Mouse (Mus musculus): ENCODE measurements at regions not wholly inside any gene's neighbourhood (a gene's known extent, or its start where the extent isn't known, plus 50 kb on each side); places are given as distances from the start of the nearest gene placed in this dataset.

DNA sequence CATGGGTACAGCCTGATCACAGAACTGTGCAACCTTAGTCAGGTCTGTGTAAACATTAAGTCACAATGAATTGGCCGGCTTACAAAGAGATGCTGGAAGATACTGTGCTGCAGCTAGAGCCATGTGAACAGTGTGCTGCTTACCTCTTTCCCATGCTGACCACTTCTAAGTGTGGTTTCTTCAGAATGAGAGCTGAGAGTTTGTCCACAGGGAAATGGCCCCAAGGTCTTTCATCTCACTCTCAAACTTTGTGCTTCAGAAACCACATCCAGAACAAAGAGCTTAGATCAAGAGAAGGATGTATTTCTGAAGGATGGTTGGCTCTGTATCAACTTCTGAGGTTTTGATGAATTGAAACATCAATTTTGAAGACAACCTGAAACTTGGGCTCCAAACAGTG lies 165.7 kb downstream of the Lrrc3b start:
- no peak for DNase-seq (ENCODE audit: low spot score)

DNA sequence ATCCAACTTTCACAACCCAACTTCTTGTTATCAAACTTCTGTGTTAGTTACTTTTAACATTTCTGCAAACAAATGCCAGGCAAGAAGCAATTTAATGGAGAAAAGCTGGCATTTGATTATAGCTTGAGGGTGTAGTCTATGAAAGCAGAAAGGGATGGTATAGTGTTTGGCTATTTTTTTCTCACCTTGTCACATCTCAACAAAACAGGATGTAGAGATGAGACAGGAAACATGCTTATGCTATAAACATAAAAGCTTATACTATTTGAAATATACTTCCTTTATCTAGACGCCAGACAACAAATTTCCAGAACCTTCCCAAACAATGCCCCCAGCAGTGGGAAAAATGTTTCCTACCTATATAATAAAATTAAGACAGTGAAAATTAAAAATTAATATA lies 166.4 kb downstream of the Lrrc3b start:
- no peak for DNase-seq (ENCODE audit: low spot score)

DNA sequence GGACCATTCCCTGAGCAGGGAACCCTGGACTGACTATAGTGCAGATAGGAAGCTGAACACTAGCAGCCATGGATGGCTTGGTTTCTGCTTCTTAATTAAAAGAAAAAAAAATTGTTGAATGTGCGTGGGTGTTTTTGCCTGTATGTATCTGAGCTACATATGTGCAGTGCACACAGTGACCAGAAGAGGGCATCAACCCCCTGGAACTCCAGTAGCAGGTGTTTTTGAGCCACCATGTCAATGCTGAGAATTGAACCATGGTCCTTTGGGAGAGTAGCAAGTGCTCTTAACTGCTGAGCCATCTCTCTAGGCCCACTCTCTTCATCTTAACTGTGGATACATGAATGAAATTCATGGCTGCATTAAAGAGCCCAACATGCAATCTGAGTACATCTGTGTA lies 172.5 kb downstream of the Lrrc3b start:
- DNase-seq (ENCODE audit: low spot score) = no peak

DNA sequence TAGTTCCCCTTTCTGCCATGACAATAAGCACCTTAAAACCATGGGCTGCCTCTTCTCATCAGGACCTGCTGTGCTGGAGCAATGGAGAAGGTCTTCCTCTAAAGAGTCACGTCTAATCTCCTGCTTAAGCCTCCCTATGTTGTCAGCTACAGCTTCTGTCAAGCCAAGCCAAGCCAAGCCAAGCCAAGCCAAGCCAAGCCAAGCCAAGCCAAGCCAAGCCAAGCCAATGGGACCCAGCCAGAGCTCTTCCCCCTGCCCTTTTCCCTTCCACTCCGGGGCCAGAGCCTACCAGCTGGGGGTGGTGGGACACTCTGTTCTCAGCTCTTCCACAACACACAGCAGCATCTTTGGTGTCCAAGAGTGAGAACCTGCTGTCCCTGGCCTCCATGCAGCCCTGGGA lies 175.8 kb downstream of the Lrrc3b start:
- DNase-seq (ENCODE audit: low spot score) = no peak

DNA sequence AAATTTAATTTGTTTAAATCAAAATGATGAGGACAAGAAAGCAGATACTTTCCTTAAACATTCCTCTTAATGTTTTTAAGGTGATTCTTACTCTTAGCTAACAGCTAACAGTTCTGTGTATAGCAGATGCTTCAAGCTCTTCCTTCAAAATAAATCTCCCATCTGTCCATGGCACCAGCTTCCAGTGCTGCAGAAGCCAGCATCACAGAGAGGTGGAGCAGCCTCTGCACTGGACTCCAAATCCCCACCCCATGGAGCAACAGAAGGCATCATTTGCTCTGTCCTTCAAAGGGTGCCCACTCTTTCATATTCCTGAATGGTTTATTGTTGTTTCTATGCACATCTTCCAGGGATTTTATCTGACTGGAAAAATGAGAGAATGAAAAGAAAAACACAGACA lies 183.1 kb downstream of the Lrrc3b start:
- peak; percentile 0 for DNase-seq (ENCODE audit: low spot score)

DNA sequence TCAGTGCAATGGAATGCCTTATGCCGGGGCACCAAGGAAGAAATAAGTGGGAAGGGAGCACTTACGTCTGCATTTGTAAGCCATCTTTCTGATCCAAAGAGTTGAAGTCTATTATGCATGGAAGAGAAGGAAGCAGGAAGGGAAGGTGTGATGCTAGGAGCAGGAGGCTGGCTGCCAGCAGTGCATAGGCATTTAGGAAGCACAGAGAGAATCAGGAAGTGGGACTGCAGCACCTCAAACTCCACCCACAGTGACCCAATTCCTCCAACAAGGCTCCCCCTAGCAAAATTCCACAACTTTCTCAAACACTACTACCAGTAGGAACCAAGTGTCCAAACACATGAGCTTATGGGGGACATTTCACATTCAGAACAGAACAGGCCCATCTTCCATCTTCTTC lies 233.2 kb downstream of the Lrrc3b start:
- no peak for DNase-seq (ENCODE audit: low spot score)

DNA sequence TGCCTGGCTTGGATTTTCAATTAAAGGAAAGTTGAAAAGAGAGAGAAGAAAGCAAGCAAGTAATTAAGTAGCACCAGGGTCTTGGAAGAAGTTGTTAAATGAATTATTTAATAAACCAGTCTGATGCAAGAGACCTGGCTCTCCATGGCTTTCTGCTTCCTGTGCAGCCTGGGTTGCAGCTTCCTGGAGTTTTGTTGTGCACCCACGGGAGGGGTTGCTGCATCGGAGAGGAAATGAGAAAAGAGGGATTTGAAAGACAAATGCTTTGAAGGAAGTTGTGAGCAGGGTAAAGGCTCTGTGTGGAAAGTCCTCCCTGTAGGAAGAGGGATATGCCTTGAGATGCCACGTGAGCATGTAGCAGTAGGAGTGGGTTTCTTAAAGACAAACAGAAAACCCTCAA lies 234.5 kb downstream of the Lrrc3b start:
- no peak for DNase-seq (ENCODE audit: low spot score)
